Mouse (Mus musculus): ENCODE results near the gene Dyrk1a. TPM values are rescaled to one million over a fixed set of nuclear protein-coding genes. Genes with fewer than 3 reads are reported as not detected.
A peak's percentile ranks its signal among the peaks of the same experiment; 100 is the strongest.

Gene Dyrk1a
- polyA plus RNA-seq, 1 experiment from 2014 or later: 6.7 TPM

- no peaks in the 10 kb centered on the region for H3K36me3 ChIP-seq
- H3K27me3 ChIP-seq (replicated peaks): no peaks in the 10 kb centered on the region
- 68% methylated on average over 6 of the region's 6 CpGs for WGBS
- H3K27ac ChIP-seq (replicated peaks): no peak overlapping the region
- no peaks in the 10 kb centered on the region for H3K9me3 ChIP-seq
- H3K4me2 ChIP-seq: no peak overlapping the region
- peaks cover 63% of the 10 kb centered on the region for H3K4me1 ChIP-seq
- ATAC-seq (ENCODE audit: extremely low read depth, insufficient number of reproducible peaks, low FRiP score, low TSS enrichment): no peak
- no peak overlapping the region for H3K4me3 ChIP-seq
- no peak overlapping the region for H3K9ac ChIP-seq
These were observed 63.2 kb downstream of the Dyrk1a start for GRCm38 (mm10) chr16:94633012-94633411.

- 63% methylated on average over 10 of the region's 10 CpGs for WGBS
- Histone ChIP-seq H3K27ac (replicated peaks) (peak overlapping the region; percentile 32; the same call in 1 of the 2 replicates), H3K4me3 (no peak overlapping the region), H3K27me3 (replicated peaks) (no peaks in the 10 kb centered on the region), H3K9me3 (no peaks in the 10 kb centered on the region), H3K9ac (no peak overlapping the region), H3K4me1 (peaks cover 50% of the 10 kb centered on the region), H3K4me2 (0 out of 2 replicates have a peak overlapping the region, but pooled peaks have one; percentile 14), H3K36me3 (peaks cover 8% of the 10 kb centered on the region)
- ATAC-seq (ENCODE audit: extremely low read depth, insufficient number of reproducible peaks, low FRiP score, low TSS enrichment): no peak
These were observed 67.6 kb downstream of the Dyrk1a start for GRCm38 (mm10) chr16:94637423-94637822.

GRCm38 (mm10) chr16:94641799-94642198 is 72.0 kb downstream of the Dyrk1a start:
- H3K27me3 ChIP-seq (replicated peaks): no peaks in the 10 kb centered on the region
- no peak overlapping the region for H3K4me3 ChIP-seq
- WGBS: 97% methylated on average over 2 of the region's 2 CpGs
- no peak overlapping the region for H3K27ac ChIP-seq (replicated peaks)
- H3K36me3 ChIP-seq: peaks cover 8% of the 10 kb centered on the region
- no peak for ATAC-seq (ENCODE audit: extremely low read depth, insufficient number of reproducible peaks, low FRiP score, low TSS enrichment)
- H3K4me1 ChIP-seq: peaks cover 50% of the 10 kb centered on the region
- no peak overlapping the region for H3K9ac ChIP-seq
- H3K9me3 ChIP-seq: no peaks in the 10 kb centered on the region
- no peak overlapping the region for H3K4me2 ChIP-seq

GRCm38 (mm10) chr16:94647153-94647552 is 77.3 kb downstream of the Dyrk1a start:
- no peaks in the 10 kb centered on the region for H3K9me3 ChIP-seq
- no peak for ATAC-seq (ENCODE audit: extremely low read depth, insufficient number of reproducible peaks, low FRiP score, low TSS enrichment)
- WGBS: 46% methylated on average over 5 of the region's 5 CpGs
- H3K27ac ChIP-seq (replicated peaks): 0 out of 2 replicates have a peak overlapping the region, but pooled peaks have one; percentile 36
- H3K4me1 ChIP-seq: peaks cover 71% of the 10 kb centered on the region
- H3K9ac ChIP-seq: 0 out of 2 replicates have a peak overlapping the region, but pooled peaks have one; percentile 7
- H3K36me3 ChIP-seq: no peaks in the 10 kb centered on the region
- no peak overlapping the region for H3K4me3 ChIP-seq
- no peaks in the 10 kb centered on the region for H3K27me3 ChIP-seq (replicated peaks)
- no peak overlapping the region for H3K4me2 ChIP-seq

GRCm38 (mm10) chr16:94647925-94648324 is 78.1 kb downstream of the Dyrk1a start:
- no peaks in the 10 kb centered on the region for H3K36me3 ChIP-seq
- H3K27ac ChIP-seq (replicated peaks): peak overlapping the region; percentile 45
- no peak for ATAC-seq (ENCODE audit: extremely low read depth, insufficient number of reproducible peaks, low FRiP score, low TSS enrichment)
- H3K4me1 ChIP-seq: peaks cover 78% of the 10 kb centered on the region
- 79% methylated on average over 2 of the region's 2 CpGs for WGBS
- H3K9ac ChIP-seq: no peak overlapping the region
- H3K27me3 ChIP-seq (replicated peaks): no peaks in the 10 kb centered on the region
- no peak overlapping the region for H3K4me3 ChIP-seq
- no peaks in the 10 kb centered on the region for H3K9me3 ChIP-seq
- no peak overlapping the region for H3K4me2 ChIP-seq

- no peak overlapping the region for H3K27ac ChIP-seq (replicated peaks)
- peaks cover 76% of the 10 kb centered on the region for H3K4me1 ChIP-seq
- WGBS: 86% methylated on average over 3 of the region's 3 CpGs
- H3K4me2 ChIP-seq: no peak overlapping the region
- ATAC-seq (ENCODE audit: extremely low read depth, insufficient number of reproducible peaks, low FRiP score, low TSS enrichment): no peak
- no peaks in the 10 kb centered on the region for H3K36me3 ChIP-seq
- H3K9ac ChIP-seq: no peak overlapping the region
- no peaks in the 10 kb centered on the region for H3K27me3 ChIP-seq (replicated peaks)
- no peak overlapping the region for H3K4me3 ChIP-seq
- no peaks in the 10 kb centered on the region for H3K9me3 ChIP-seq
These were observed 80.1 kb downstream of the Dyrk1a start for GRCm38 (mm10) chr16:94649861-94650260.

- H3K4me1 ChIP-seq: peaks cover 76% of the 10 kb centered on the region
- no peaks in the 10 kb centered on the region for H3K27me3 ChIP-seq (replicated peaks)
- no peak overlapping the region for H3K4me3 ChIP-seq
- H3K4me2 ChIP-seq: no peak overlapping the region
- ATAC-seq (ENCODE audit: extremely low read depth, insufficient number of reproducible peaks, low FRiP score, low TSS enrichment): no peak
- H3K9ac ChIP-seq: no peak overlapping the region; the same call in 1 of the 2 replicates
- H3K9me3 ChIP-seq: no peaks in the 10 kb centered on the region
- WGBS: 53% methylated on average over 4 of the region's 4 CpGs
- H3K27ac ChIP-seq (replicated peaks): no peak overlapping the region
- no peaks in the 10 kb centered on the region for H3K36me3 ChIP-seq
These were observed 82.4 kb downstream of the Dyrk1a start for GRCm38 (mm10) chr16:94652091-94652713.

- H3K36me3 ChIP-seq: peaks cover 5% of the 10 kb centered on the region
- H3K4me1 ChIP-seq: peaks cover 56% of the 10 kb centered on the region
- ATAC-seq (ENCODE audit: extremely low read depth, insufficient number of reproducible peaks, low FRiP score, low TSS enrichment): no peak
- no peaks in the 10 kb centered on the region for H3K27me3 ChIP-seq (replicated peaks)
- H3K4me3 ChIP-seq: no peak overlapping the region
- WGBS: 66% methylated on average over 6 of the region's 6 CpGs
- H3K27ac ChIP-seq (replicated peaks): no peak overlapping the region
- no peak overlapping the region for H3K4me2 ChIP-seq
- H3K9ac ChIP-seq: no peak overlapping the region
- H3K9me3 ChIP-seq: no peaks in the 10 kb centered on the region
These were observed 85.3 kb downstream of the Dyrk1a start for GRCm38 (mm10) chr16:94655083-94655482.

GRCm38 (mm10) chr16:94656891-94657290 is 87.1 kb downstream of the Dyrk1a start:
- Histone ChIP-seq H3K9ac (peak overlapping the region; percentile 33; the same call in 1 of the 2 replicates), H3K4me3 (0 out of 2 replicates have a peak overlapping the region, but pooled peaks have one; percentile 2), H3K36me3 (peaks cover 11% of the 10 kb centered on the region), H3K27me3 (replicated peaks) (no peaks in the 10 kb centered on the region), H3K4me1 (peaks cover 50% of the 10 kb centered on the region), H3K9me3 (no peaks in the 10 kb centered on the region), H3K27ac (replicated peaks) (peak overlapping the region; percentile 30), H3K4me2 (peak overlapping the region; percentile 19)
- 45% methylated on average over 7 of the region's 7 CpGs for WGBS
- no peak for ATAC-seq (ENCODE audit: extremely low read depth, insufficient number of reproducible peaks, low FRiP score, low TSS enrichment)

GRCm38 (mm10) chr16:94659394-94659793 is 89.6 kb downstream of the Dyrk1a start:
- no peak for ATAC-seq (ENCODE audit: extremely low read depth, insufficient number of reproducible peaks, low FRiP score, low TSS enrichment)
- 79% methylated on average over 7 of the region's 7 CpGs for WGBS
- Histone ChIP-seq H3K4me3 (no peak overlapping the region), H3K4me2 (no peak overlapping the region), H3K9me3 (no peaks in the 10 kb centered on the region), H3K4me1 (peaks cover 32% of the 10 kb centered on the region), H3K27ac (replicated peaks) (no peak overlapping the region), H3K27me3 (replicated peaks) (no peaks in the 10 kb centered on the region), H3K36me3 (peaks cover 12% of the 10 kb centered on the region), H3K9ac (no peak overlapping the region)

- Histone ChIP-seq H3K9ac (no peak overlapping the region), H3K9me3 (no peaks in the 10 kb centered on the region), H3K27me3 (replicated peaks) (no peaks in the 10 kb centered on the region), H3K27ac (replicated peaks) (no peak overlapping the region), H3K4me2 (no peak overlapping the region), H3K4me1 (peaks cover 32% of the 10 kb centered on the region), H3K36me3 (peaks cover 18% of the 10 kb centered on the region), H3K4me3 (no peak overlapping the region)
- 89% methylated on average over 8 of the region's 8 CpGs for WGBS
- ATAC-seq (ENCODE audit: extremely low read depth, insufficient number of reproducible peaks, low FRiP score, low TSS enrichment): no peak
These were observed 90.4 kb downstream of the Dyrk1a start for GRCm38 (mm10) chr16:94660221-94660620.

GRCm38 (mm10) chr16:94667557-94667956 is 97.7 kb downstream of the Dyrk1a start:
- no peaks in the 10 kb centered on the region for H3K9me3 ChIP-seq
- ATAC-seq (ENCODE audit: extremely low read depth, insufficient number of reproducible peaks, low FRiP score, low TSS enrichment): no peak
- no peaks in the 10 kb centered on the region for H3K27me3 ChIP-seq (replicated peaks)
- H3K4me2 ChIP-seq: no peak overlapping the region
- H3K9ac ChIP-seq: no peak overlapping the region
- peaks cover 66% of the 10 kb centered on the region for H3K36me3 ChIP-seq
- WGBS: 77% methylated on average over 4 of the region's 4 CpGs
- H3K27ac ChIP-seq (replicated peaks): no peak overlapping the region
- no peak overlapping the region for H3K4me3 ChIP-seq
- peaks cover 35% of the 10 kb centered on the region for H3K4me1 ChIP-seq
